Mouse (Mus musculus): ENCODE measurements around the gene Pofut1. TPM values are rescaled to one million over a fixed set of nuclear protein-coding genes. Genes with fewer than 3 reads are reported as not detected.

Gene Pofut1
- polyA plus RNA-seq, 1 experiment, result 26.4 TPM

DNA sequence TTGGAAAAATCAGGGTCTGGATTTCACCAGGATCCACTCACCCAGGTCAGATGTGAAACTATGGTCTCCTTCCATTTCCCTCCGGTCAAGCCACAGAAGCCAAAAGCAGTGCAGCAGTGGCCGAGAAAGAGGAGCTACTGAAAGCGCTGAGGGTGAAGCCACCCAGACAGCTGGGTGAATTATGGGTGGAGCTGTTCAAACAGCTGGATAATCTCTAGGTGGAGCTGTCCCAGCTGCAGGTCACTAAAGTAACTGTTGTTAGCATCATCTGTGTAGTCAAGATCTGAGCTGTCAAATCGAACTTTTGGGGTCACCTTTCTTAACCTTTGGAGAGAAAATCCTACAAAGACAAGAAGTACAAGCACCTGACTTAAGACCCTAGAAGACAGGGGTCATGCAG, 57.1 kb downstream of the Pofut1 start:
- no peak for TF ChIP-seq POLR2A (IDR thresholded peaks at IDR 0.05; ENCODE audit: borderline replicate concordance, extremely low read depth, insufficient read depth, insufficient read length, poor library complexity, severe bottlenecking)
- DNase-seq (ENCODE audit: low read depth), result no peak

DNA sequence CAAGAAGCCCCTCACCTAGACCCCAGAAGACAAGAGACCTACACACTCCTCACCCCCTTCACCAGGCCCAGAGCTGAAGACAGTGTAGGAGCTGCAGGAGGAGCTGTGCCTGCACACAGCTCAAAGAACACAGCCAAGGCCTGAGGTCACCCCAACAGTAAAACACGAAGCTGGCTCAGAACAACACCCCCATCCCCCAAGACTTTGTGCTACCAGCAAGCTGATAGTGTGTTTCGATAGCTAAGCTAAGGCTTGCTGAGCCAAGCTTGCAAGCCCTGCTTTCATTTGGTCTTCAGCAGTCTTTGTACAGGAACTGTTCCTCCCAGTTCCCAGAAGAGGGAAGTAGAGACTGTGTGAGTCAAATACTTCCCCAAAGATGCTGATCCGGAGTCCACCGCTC, 57.5 kb downstream of the Pofut1 start:
- TF ChIP-seq CTCF (IDR thresholded peaks at IDR 0.05; ENCODE audit: borderline replicate concordance, extremely low read depth, insufficient read depth, insufficient read length) (no peak), POLR2A (IDR thresholded peaks at IDR 0.05; ENCODE audit: borderline replicate concordance, extremely low read depth, insufficient read depth, insufficient read length, poor library complexity, severe bottlenecking) (no peak)
- DNase-seq (ENCODE audit: low read depth), result no peak

DNA sequence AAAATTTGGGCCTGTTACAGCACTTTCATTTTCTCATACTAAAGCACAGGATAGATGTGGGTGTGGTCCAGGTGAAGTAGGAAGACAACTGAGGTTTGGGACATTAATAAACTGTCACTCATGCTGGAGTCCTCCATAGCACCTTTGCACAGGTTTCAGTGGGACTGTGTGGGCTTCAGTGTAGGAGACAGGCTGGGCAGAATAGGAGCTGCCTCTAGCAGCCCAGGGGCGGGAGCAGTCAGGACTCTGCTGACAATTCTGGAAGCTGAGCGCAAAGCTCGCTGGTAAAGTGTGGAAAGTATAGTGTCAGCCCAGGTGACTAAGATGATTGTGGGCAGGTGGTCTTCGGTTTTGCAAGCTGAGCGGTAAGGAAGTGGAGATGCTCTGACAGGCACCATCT, 59.8 kb downstream of the Pofut1 start:
- DNase-seq (ENCODE audit: low read depth), result no peak
- TF ChIP-seq CTCF (IDR thresholded peaks at IDR 0.05; ENCODE audit: borderline replicate concordance, extremely low read depth, insufficient read depth, insufficient read length), result no peak
- no peak for TF ChIP-seq POLR2A (IDR thresholded peaks at IDR 0.05; ENCODE audit: borderline replicate concordance, extremely low read depth, insufficient read depth, insufficient read length, poor library complexity, severe bottlenecking)

DNA sequence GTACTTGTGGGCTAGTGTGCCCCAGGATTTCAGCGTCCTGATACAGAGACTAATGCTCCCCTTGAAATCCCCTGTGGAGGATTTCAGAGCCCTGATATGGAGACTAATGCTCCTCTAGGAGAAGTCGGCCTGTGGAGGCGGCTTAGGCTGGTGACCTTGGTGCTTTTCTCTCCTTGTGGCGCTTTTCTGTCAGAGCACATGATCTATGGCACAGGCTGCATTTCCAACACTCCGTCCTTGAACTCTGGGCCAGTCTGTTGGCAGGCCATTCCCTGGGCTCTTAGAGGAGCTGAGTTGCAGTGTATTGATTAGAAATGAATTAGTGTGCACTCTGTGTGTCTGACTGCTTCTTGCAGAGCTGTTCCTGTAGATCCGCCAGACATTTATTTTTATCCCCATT, 63.9 kb downstream of the Pofut1 start:
- DNase-seq (ENCODE audit: low read depth), result peak; percentile 5
- no peak for TF ChIP-seq CTCF (IDR thresholded peaks at IDR 0.05; ENCODE audit: borderline replicate concordance, extremely low read depth, insufficient read depth, insufficient read length)
- no peak for TF ChIP-seq POLR2A (IDR thresholded peaks at IDR 0.05; ENCODE audit: borderline replicate concordance, extremely low read depth, insufficient read depth, insufficient read length, poor library complexity, severe bottlenecking)

DNA sequence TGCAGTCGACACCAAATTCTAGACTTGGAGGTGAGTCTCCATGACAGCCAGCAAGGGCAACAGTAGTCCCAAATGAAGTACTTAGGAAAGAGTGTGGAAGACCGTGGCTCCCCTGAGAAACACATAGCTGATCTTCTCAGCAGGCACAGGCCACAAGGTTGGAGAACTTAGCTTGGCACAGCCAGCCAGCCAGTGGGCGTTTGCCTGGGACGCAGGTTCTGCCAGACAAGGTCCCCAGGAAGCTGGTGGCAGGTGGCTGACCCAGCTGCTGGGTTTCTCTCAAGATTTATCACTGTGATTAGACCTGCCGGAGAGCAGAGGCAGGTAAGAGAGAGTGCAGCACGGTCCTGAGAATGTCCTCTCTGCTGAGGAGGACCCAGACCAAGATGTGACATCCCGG, 67.3 kb downstream of the Pofut1 start:
- no peak for DNase-seq (ENCODE audit: low read depth)
- TF ChIP-seq CTCF (IDR thresholded peaks at IDR 0.05; ENCODE audit: borderline replicate concordance, extremely low read depth, insufficient read depth, insufficient read length), result no peak
- no peak for TF ChIP-seq POLR2A (IDR thresholded peaks at IDR 0.05; ENCODE audit: borderline replicate concordance, extremely low read depth, insufficient read depth, insufficient read length, poor library complexity, severe bottlenecking)

DNA sequence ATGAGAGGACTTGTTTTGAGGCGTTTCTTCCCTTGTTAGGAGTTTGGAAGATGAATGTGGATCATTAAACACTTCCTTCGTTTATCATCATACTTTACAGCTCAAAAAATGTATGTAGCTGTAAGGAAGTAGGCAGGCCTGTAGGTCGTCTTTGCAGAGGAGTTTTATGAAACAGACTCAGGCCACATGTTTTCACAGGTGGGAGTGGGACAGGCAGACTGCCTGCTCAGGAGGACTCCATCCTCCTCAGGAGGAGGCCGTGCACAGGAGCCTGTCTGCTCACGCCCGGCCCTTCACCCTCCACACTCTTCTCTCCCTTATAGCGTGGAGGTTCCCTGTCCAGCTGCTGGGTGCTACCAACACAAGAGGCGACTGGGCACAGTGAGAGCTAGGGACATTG, 67.8 kb downstream of the Pofut1 start:
- no peak for DNase-seq (ENCODE audit: low read depth)
- TF ChIP-seq CTCF (IDR thresholded peaks at IDR 0.05; ENCODE audit: borderline replicate concordance, extremely low read depth, insufficient read depth, insufficient read length), result no peak
- no peak for TF ChIP-seq POLR2A (IDR thresholded peaks at IDR 0.05; ENCODE audit: borderline replicate concordance, extremely low read depth, insufficient read depth, insufficient read length, poor library complexity, severe bottlenecking)

DNA sequence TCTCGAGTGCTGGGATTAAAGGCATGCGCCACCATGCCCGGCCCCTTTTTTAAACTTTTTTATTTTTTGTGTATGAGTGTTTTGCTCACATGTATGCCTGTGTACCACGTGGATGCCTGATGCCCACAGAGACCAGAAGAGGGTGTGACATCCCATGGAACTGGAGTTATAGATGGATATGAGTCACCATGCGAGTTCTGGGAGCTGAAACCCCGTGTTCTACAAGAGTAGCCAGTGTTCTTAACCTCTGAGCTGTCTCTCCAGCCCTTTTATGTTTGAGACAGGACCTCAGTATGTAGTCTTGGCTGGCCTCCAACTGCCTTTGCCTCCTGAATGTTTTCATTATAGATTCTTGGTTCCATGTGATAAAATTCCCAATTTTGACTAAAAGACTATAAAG, 68.9 kb downstream of the Pofut1 start:
- TF ChIP-seq POLR2A (IDR thresholded peaks at IDR 0.05; ENCODE audit: borderline replicate concordance, extremely low read depth, insufficient read depth, insufficient read length, poor library complexity, severe bottlenecking), result no peak
- no peak for TF ChIP-seq CTCF (IDR thresholded peaks at IDR 0.05; ENCODE audit: borderline replicate concordance, extremely low read depth, insufficient read depth, insufficient read length)
- peak; percentile 37 for DNase-seq (ENCODE audit: low read depth)

DNA sequence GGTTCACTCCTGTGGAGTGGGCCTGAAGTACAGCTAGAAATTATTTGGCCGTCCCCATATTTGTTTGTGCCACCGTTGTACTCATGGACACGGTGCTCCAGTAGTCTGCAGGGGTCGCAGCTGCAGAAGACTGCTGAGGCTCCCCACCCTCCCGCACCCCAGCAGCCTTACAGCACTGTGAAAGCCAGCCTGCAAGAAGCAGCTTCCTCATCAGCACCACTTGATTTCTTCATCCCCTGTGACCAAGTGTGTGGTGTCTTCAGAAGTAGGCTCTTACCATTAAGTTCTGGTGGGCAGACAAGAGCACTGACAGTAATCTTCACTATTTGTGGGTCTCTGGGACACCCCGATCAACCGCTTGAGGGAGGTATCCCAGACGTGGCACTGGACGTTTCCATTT, 71.6 kb downstream of the Pofut1 start:
- DNase-seq (ENCODE audit: low read depth), result no peak
- TF ChIP-seq POLR2A (IDR thresholded peaks at IDR 0.05; ENCODE audit: borderline replicate concordance, extremely low read depth, insufficient read depth, insufficient read length, poor library complexity, severe bottlenecking) (no peak), CTCF (IDR thresholded peaks at IDR 0.05; ENCODE audit: borderline replicate concordance, extremely low read depth, insufficient read depth, insufficient read length) (no peak)

DNA sequence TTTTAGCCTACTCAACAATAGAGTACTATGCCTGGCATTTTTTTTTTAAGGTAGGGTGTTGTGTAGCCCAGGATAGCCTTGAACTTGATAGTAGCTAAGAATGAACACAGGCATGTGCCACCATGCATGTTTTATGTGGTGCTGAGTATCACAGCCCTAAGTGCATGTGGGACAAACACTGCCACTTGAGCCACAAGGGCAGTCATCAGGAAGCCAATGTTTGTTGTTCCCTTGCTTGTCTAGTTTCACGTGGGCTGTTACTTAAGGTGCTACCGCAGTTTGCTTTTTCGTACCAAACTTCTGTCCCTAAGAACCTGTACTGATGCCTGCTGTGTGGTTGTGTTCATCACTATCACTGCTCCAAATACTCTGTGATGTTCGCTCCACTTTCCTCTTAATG, 77.1 kb downstream of the Pofut1 start:
- DNase-seq (ENCODE audit: low read depth), result no peak
- TF ChIP-seq POLR2A (IDR thresholded peaks at IDR 0.05; ENCODE audit: borderline replicate concordance, extremely low read depth, insufficient read depth, insufficient read length, poor library complexity, severe bottlenecking), result no peak
- no peak for TF ChIP-seq CTCF (IDR thresholded peaks at IDR 0.05; ENCODE audit: borderline replicate concordance, extremely low read depth, insufficient read depth, insufficient read length)

DNA sequence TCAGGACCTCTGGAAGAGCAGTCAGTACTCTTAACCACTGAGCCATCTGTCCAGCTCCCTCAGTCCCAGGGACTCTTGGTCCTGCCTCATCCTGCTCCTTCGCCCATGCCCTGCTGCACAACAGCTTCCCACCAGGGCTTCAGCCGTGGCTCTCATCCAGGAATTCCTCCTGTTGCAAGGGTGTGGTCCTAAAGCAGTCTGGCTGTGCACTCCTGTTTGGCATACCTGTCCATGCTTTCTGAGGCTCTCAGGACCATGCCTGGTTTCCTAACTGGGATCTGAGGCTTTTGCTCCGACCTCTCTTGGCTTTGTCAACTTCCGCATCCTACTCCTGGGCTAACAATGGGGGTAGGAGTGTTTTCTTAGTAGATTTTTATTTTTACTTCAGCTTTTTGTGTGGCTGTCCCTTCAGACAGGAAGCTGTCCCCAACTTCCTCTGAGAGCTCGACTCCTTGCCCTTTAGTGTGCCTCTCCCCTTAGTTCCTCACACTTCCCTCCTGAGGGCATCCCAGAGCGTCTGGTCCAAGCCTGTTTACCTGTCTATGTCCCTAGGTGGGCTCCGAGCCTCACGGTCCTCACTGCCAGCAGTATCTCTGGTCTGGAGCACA, 77.8 kb downstream of the Pofut1 start:
- no peak for DNase-seq (ENCODE audit: low read depth)
- TF ChIP-seq POLR2A (IDR thresholded peaks at IDR 0.05; ENCODE audit: borderline replicate concordance, extremely low read depth, insufficient read depth, insufficient read length, poor library complexity, severe bottlenecking), result no peak
- no peak for TF ChIP-seq CTCF (IDR thresholded peaks at IDR 0.05; ENCODE audit: borderline replicate concordance, extremely low read depth, insufficient read depth, insufficient read length)

Other genes with a start within 250 kb of the Pofut1 start
- gene Pdrg1, start 226.1 kb upstream of the Pofut1 start, polyA plus RNA-seq (2012; rRNA removed), result 121 and 131 TPM in 2 replicates
- 12.0 and 18.3 TPM in 2 replicates for gene Xkr7, start 209.7 kb upstream of the Pofut1 start, polyA plus RNA-seq (2012; rRNA removed)
- gene Ccm2l, start 175.6 kb upstream of the Pofut1 start, polyA plus RNA-seq (2012; rRNA removed), result 8.3 and 8.8 TPM in 2 replicates
- 1.6 and 2.3 TPM in 2 replicates for gene Hck, start 133.1 kb upstream of the Pofut1 start, polyA plus RNA-seq (2012; rRNA removed)
- gene Tm9sf4, start 80.2 kb upstream of the Pofut1 start, polyA plus RNA-seq (2012; rRNA removed), result 52.8 and 67.5 TPM in 2 replicates
- gene Tspyl3, start 16.1 kb upstream of the Pofut1 start, polyA plus RNA-seq (2012; rRNA removed), result 32.2 and 33.5 TPM in 2 replicates
- gene Plagl2, start 107 bp upstream of the Pofut1 start, polyA plus RNA-seq (2012; rRNA removed), result 8.7 and 14.5 TPM in 2 replicates
- gene Kif3b, start 49.9 kb downstream of the Pofut1 start, polyA plus RNA-seq (2012; rRNA removed), result 28.0 and 35.8 TPM in 2 replicates
- gene Asxl1, start 104.3 kb downstream of the Pofut1 start, polyA plus RNA-seq (2012; rRNA removed), result 27.1 and 37.0 TPM in 2 replicates

All from brain, embryonic 14.5 days (tissue).